Mouse (Mus musculus): ENCODE results near the gene Hdgfl3. TPM values are rescaled to one million over a fixed set of nuclear protein-coding genes. Genes with fewer than 3 reads are reported as not detected.

Gene Hdgfl3
- polyA plus RNA-seq, 1 experiment from 2014 or later: 12.4 TPM

DNA sequence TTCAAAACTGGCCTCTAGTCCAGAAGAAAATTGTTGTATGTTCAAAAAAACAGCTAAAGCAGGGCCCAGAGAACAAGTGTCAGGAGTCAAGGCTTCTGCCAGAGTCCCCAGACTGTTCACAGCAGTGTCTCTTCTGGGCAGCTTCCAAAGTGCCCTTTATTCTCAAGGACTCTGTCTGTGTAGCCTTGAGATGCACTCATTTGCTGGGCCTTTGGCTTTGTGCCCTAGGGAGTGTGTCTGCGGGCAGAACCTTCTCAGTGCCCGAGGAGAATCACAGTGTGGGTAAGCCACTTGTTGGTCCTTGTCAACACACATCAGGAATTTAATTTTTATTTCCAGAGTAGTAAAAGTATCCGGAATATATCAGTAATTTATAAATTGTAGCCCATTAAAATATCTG, 52.7 kb downstream of the Hdgfl3 start:
- H3K9me3 ChIP-seq: no peaks in the 10 kb centered on the region
- H3K36me3 ChIP-seq: no peaks in the 10 kb centered on the region
- no peak for ATAC-seq (ENCODE audit: insufficient read depth, low FRiP score, low read depth)
- no peak overlapping the region for H3K27ac ChIP-seq
- 70% methylated on average over 3 of the region's 3 CpGs for WGBS
- H3K27me3 ChIP-seq (replicated peaks): no peaks in the 10 kb centered on the region
- no peak overlapping the region for H3K9ac ChIP-seq
- H3K4me1 ChIP-seq: no peaks in the 10 kb centered on the region
- H3K4me3 ChIP-seq (replicated peaks): no peak overlapping the region
- no peak overlapping the region for H3K4me2 ChIP-seq

GRCm38 (mm10) chr7:81880797-81881196, 53.5 kb downstream of the Hdgfl3 start:
- Histone ChIP-seq H3K9ac (no peak overlapping the region), H3K4me2 (no peak overlapping the region), H3K36me3 (no peaks in the 10 kb centered on the region), H3K4me1 (no peaks in the 10 kb centered on the region), H3K9me3 (no peaks in the 10 kb centered on the region), H3K27me3 (replicated peaks) (no peaks in the 10 kb centered on the region), H3K4me3 (replicated peaks) (no peak overlapping the region), H3K27ac (no peak overlapping the region)
- no peak for ATAC-seq (ENCODE audit: insufficient read depth, low FRiP score, low read depth)
- 82% methylated on average over 4 of the region's 4 CpGs for WGBS

DNA sequence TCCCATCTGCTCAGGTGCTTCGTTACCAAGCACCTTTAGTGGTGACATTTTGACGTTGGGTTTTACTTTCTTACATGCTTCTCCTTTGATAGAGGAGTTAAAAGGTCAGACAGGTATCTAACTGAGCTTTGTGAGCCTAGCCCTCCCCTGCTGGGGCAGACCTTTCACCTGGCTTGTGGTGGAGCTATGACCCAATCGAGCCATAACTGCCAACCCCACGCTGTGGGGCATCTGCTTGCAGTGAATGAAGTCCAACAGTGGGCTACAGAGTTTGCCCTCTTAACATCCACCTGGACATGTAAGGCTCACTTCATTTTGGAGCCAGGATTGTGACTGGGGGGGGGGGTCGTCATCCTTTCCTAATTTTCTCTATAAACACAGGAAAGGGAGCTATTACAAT, 54.0 kb downstream of the Hdgfl3 start:
- no peaks in the 10 kb centered on the region for H3K27me3 ChIP-seq (replicated peaks)
- H3K27ac ChIP-seq: no peak overlapping the region
- no peak overlapping the region for H3K9ac ChIP-seq
- ATAC-seq (ENCODE audit: insufficient read depth, low FRiP score, low read depth): no peak
- H3K36me3 ChIP-seq: no peaks in the 10 kb centered on the region
- no peak overlapping the region for H3K4me3 ChIP-seq (replicated peaks)
- no peak overlapping the region for H3K4me2 ChIP-seq
- WGBS: 83% methylated on average over 5 of the region's 5 CpGs
- H3K9me3 ChIP-seq: no peaks in the 10 kb centered on the region
- H3K4me1 ChIP-seq: no peaks in the 10 kb centered on the region

GRCm38 (mm10) chr7:81875372-81875771, 58.9 kb downstream of the Hdgfl3 start:
- 52% methylated on average over 9 of the region's 9 CpGs for WGBS
- H3K9ac ChIP-seq: no peak overlapping the region
- H3K9me3 ChIP-seq: no peaks in the 10 kb centered on the region
- no peaks in the 10 kb centered on the region for H3K27me3 ChIP-seq (replicated peaks)
- no peaks in the 10 kb centered on the region; the same call in 1 of the 2 replicates for H3K4me1 ChIP-seq
- no peak overlapping the region for H3K27ac ChIP-seq
- no peak for ATAC-seq (ENCODE audit: insufficient read depth, low FRiP score, low read depth)
- H3K4me3 ChIP-seq (replicated peaks): no peak overlapping the region
- H3K36me3 ChIP-seq: no peaks in the 10 kb centered on the region
- no peak overlapping the region for H3K4me2 ChIP-seq

DNA sequence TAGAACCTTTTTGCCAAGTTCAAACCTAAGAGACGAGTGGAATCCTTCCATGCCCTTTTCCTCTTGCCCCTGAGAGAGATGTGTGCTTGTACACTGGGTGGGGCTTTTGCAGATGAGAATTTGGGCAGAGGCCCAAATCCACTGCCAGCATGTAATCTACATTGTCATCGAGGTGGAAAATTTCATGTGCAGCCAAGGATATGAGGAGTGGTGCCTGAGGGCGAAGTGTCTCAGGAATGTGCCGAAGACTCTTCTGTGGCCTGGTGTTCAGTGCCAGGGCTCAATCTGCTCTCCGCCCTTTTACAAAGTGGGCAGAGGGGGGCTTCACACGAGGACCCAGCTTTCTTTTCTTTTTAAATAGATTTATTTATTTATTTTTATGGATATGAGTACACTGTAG, 59.6 kb downstream of the Hdgfl3 start:
- no peaks in the 10 kb centered on the region for H3K36me3 ChIP-seq
- WGBS: 74% methylated on average over 6 of the region's 6 CpGs
- no peak overlapping the region for H3K9ac ChIP-seq
- no peak for ATAC-seq (ENCODE audit: insufficient read depth, low FRiP score, low read depth)
- H3K4me2 ChIP-seq: no peak overlapping the region
- no peak overlapping the region for H3K27ac ChIP-seq
- no peaks in the 10 kb centered on the region for H3K27me3 ChIP-seq (replicated peaks)
- no peak overlapping the region for H3K4me3 ChIP-seq (replicated peaks)
- H3K9me3 ChIP-seq: no peaks in the 10 kb centered on the region
- H3K4me1 ChIP-seq: no peaks in the 10 kb centered on the region; the same call in 1 of the 2 replicates

GRCm38 (mm10) chr7:81873807-81874206, 60.5 kb downstream of the Hdgfl3 start:
- Histone ChIP-seq H3K9ac (no peak overlapping the region), H3K4me3 (replicated peaks) (no peak overlapping the region), H3K27ac (no peak overlapping the region), H3K36me3 (no peaks in the 10 kb centered on the region), H3K9me3 (no peaks in the 10 kb centered on the region), H3K27me3 (replicated peaks) (no peaks in the 10 kb centered on the region), H3K4me1 (no peaks in the 10 kb centered on the region; the same call in 1 of the 2 replicates), H3K4me2 (no peak overlapping the region)
- WGBS: 20% methylated on average over 1 of the region's 1 CpGs
- no peak for ATAC-seq (ENCODE audit: insufficient read depth, low FRiP score, low read depth)

GRCm38 (mm10) chr7:81872493-81873013, 61.7 kb downstream of the Hdgfl3 start:
- no peak overlapping the region for H3K4me2 ChIP-seq
- peak; percentile 59 for ATAC-seq (ENCODE audit: insufficient read depth, low FRiP score, low read depth)
- H3K36me3 ChIP-seq: no peaks in the 10 kb centered on the region
- WGBS: 34% methylated on average over 13 of the region's 13 CpGs
- H3K27ac ChIP-seq: no peak overlapping the region; the same call in 1 of the 2 replicates
- H3K9me3 ChIP-seq: no peaks in the 10 kb centered on the region
- no peaks in the 10 kb centered on the region for H3K27me3 ChIP-seq (replicated peaks)
- H3K9ac ChIP-seq: no peak overlapping the region
- H3K4me1 ChIP-seq: no peaks in the 10 kb centered on the region; the same call in 1 of the 2 replicates
- H3K4me3 ChIP-seq (replicated peaks): no peak overlapping the region

- WGBS: 32% methylated on average over 6 of the region's 6 CpGs
- Histone ChIP-seq H3K4me3 (replicated peaks) (no peak overlapping the region), H3K4me1 (no peaks in the 10 kb centered on the region; the same call in 1 of the 2 replicates), H3K4me2 (no peak overlapping the region), H3K9ac (no peak overlapping the region), H3K27me3 (replicated peaks) (no peaks in the 10 kb centered on the region), H3K27ac (no peak overlapping the region), H3K9me3 (no peaks in the 10 kb centered on the region), H3K36me3 (no peaks in the 10 kb centered on the region)
- ATAC-seq (ENCODE audit: insufficient read depth, low FRiP score, low read depth): peak; percentile 77; the same call in 1 of the 2 replicates
Observed at GRCm38 (mm10) chr7:81868158-81868557, 66.1 kb downstream of the Hdgfl3 start.

GRCm38 (mm10) chr7:81867231-81867930, 66.9 kb downstream of the Hdgfl3 start:
- Histone ChIP-seq H3K9ac (no peak overlapping the region), H3K4me2 (no peak overlapping the region), H3K4me1 (no peaks in the 10 kb centered on the region), H3K9me3 (no peaks in the 10 kb centered on the region), H3K27ac (no peak overlapping the region), H3K36me3 (no peaks in the 10 kb centered on the region), H3K4me3 (replicated peaks) (no peak overlapping the region), H3K27me3 (replicated peaks) (0 out of 2 replicates have a peak, but pooled peaks cover 1% of the 10 kb centered on the region)
- ATAC-seq (ENCODE audit: insufficient read depth, low FRiP score, low read depth): no peak
- WGBS: 83% methylated on average over 9 of the region's 9 CpGs

DNA sequence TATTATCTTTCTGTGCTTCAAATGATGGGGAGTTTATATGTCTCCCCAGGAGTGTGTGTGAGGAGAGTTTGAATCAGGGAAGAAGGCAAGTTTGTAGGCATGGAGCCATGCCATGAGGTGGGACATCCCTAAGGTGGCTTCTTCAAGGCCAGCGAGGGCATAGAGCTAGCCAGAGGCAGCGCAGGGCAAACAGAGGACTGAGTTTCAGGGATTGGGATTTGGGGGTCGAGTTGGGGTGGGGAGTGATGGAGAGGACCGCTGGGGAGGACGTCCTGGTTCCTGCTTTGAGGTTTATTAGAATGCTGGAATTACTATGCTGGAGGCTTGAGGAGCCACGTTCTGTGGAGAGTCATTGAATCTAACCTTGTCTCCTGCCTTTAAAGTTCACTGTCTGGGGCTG, 68.3 kb downstream of the Hdgfl3 start:
- Histone ChIP-seq H3K9ac (no peak overlapping the region), H3K27me3 (replicated peaks) (0 out of 2 replicates have a peak, but pooled peaks cover 4% of the 10 kb centered on the region), H3K4me1 (0 out of 2 replicates have a peak, but pooled peaks cover under 1% of the 10 kb centered on the region), H3K27ac (no peak overlapping the region), H3K4me2 (no peak overlapping the region), H3K36me3 (no peaks in the 10 kb centered on the region), H3K4me3 (replicated peaks) (no peak overlapping the region), H3K9me3 (no peaks in the 10 kb centered on the region)
- ATAC-seq (ENCODE audit: insufficient read depth, low FRiP score, low read depth): no peak
- WGBS: 93% methylated on average over 6 of the region's 6 CpGs

DNA sequence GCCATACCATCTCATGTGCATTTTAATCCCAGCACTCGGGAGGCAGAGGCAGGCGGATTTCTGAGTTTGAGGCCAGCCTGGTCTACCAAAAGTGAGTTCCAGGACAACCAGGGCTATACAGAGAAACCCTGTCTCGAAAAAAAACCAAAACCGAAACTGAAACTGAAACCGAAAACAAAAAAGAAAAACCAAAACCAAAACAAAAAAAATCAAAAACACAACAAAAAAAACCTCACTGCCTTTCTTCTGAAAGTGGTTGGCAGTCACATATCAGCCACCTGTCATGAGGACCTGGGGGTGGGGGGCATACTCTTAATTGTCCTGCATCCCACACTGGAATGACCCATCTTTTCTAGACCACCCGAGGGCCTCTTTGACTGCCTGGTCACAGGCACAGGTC, 69.7 kb downstream of the Hdgfl3 start:
- WGBS: 90% methylated on average over 6 of the region's 6 CpGs
- no peak for ATAC-seq (ENCODE audit: insufficient read depth, low FRiP score, low read depth)

More for the DNA sequence above, 69.7 kb downstream of the Hdgfl3 start:
- Histone ChIP-seq H3K36me3 (no peaks in the 10 kb centered on the region), H3K4me2 (no peak overlapping the region), H3K4me1 (peaks cover 4% of the 10 kb centered on the region; the same call in 1 of the 2 replicates), H3K27me3 (replicated peaks) (peaks cover 17% of the 10 kb centered on the region), H3K27ac (no peak overlapping the region), H3K9me3 (no peaks in the 10 kb centered on the region), H3K4me3 (replicated peaks) (no peak overlapping the region), H3K9ac (no peak overlapping the region)
